Mouse (Mus musculus) lung, embryonic 14.5 days (tissue): Measurements from ENCODE around the gene Tmem209. TPM values are rescaled to one million over a fixed set of nuclear protein-coding genes. Genes with fewer than 3 reads are reported as not detected.
A peak's percentile ranks its signal among the peaks of the same experiment; 100 is the strongest.

Source experiments
- ATAC-seq: fragments of 200-750 bp; cut with Nextera tagmentation; 2 replicates; pipeline ENCODE4 v1.8.0; 2017; ENCODE audit warnings: mild to moderate bottlenecking, moderate TSS enrichment, moderate library complexity; ENCODE audit not compliant: insufficient read depth
- DNase-seq: peaks from one replicate; pipeline ENCODE4 v3.0.0-alpha.2; 2015
- H3K27ac ChIP-seq: fragments of 300-500 bp; sonication (generic); 2 replicates; pipeline ENCODE4 v1.5.1; 2014; ENCODE audit warnings: low read depth, mild to moderate bottlenecking, moderate library complexity
- H3K27me3 ChIP-seq: fragments of 300-500 bp; sonication (generic); 2 replicates; pipeline ENCODE4 v1.6.1; 2014; ENCODE audit warnings: low read length, control low read depth; ENCODE audit not compliant: insufficient read depth
- H3K36me3 ChIP-seq: fragments of 300-500 bp; sonication (generic); 2 replicates; pipeline ENCODE4 v1.6.1; 2014; ENCODE audit warnings: control low read depth; ENCODE audit not compliant: insufficient read depth
- H3K4me1 ChIP-seq: fragments of 300-500 bp; sonication (generic); 2 replicates; pipeline ENCODE4 v1.6.1; 2014; ENCODE audit warnings: antibody characterized with exemption, control low read depth; ENCODE audit not compliant: insufficient read depth
- H3K4me2 ChIP-seq: fragments of 300-500 bp; sonication (generic); 2 replicates; pipeline ENCODE4 v1.6.1; 2014; ENCODE audit warnings: mild to moderate bottlenecking
- H3K4me3 ChIP-seq: fragments of 300-500 bp; sonication (generic); 2 replicates; pipeline ENCODE4 v1.5.1; 2014; ENCODE audit warnings: low read depth, low read length
- H3K9ac ChIP-seq: fragments of 300-500 bp; sonication (generic); 2 replicates; pipeline ENCODE4 v1.6.1; 2014
- H3K9me3 ChIP-seq: fragments of 300-500 bp; sonication (generic); 2 replicates; pipeline ENCODE4 v1.6.1; 2016; ENCODE audit warnings: low read depth, low read length, control low read depth
- CTCF ChIP-seq: IDR thresholded peaks from 2 replicates; pipeline ENCODE4 v1.5.1; 2016; ENCODE audit warnings: antibody characterized with exemption, low read depth
- WGBS: fragments of 180-500 bp; shearing (Covaris S2); extraction: QIAGEN DNeasy Blood & Tissue Kit; methylation state at CpG from one replicate; pipeline ENCODE4 v1.1.7; 2014; 5-methylcytosine and 5-hydroxymethylcytosine counted together
- polyA plus RNA-seq: library from polyadenylated mRNA; unstranded; fragments of >200 nt; fragmentation: Nextera tagmentation; extraction: Ambion mirVana; gene quantifications from 2 replicates; pipeline ENCODE4 v1.2.1, GENCODE M21; 2014

The Tmem209 gene
- polyA plus RNA-seq, 1 experiment from 2014 or later: 43.5 TPM

DNA sequence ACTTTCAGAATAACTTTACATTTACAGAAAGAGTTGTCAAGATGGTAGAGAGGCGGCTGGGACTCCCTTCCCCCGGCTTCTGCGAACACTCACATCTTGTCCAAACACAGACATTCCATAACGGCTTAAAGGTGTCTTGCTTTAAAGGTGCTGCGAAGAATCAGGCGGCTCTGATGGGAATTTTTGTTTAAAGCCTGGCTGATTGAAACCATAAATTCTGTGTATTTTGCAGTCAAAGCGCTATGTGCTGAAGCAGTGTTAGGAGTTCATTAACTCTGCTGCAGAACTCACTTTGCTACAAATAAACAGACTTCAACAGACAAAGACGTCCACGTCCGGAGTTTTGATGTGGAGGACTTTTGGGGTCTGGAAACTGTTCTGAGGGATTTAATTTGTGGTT, 28.7 kb upstream of the Tmem209 start:
- 12% methylated on average over 10 of the region's 10 CpGs for WGBS
- peak overlapping the region; percentile 9; the same call in 1 of the 2 replicates for H3K27ac ChIP-seq
- H3K4me3 ChIP-seq: no peak overlapping the region
- H3K27me3 ChIP-seq: no peaks in the 10 kb centered on the region
- peaks cover 11% of the 10 kb centered on the region for H3K4me1 ChIP-seq
- ATAC-seq (no peak; the same call in 1 of the 2 replicates), DNase-seq (peak; percentile 55)
- H3K4me2 ChIP-seq: peak overlapping the region; percentile 27
- no peaks in the 10 kb centered on the region for H3K9me3 ChIP-seq
- no peak overlapping the region for H3K9ac ChIP-seq
- no peaks in the 10 kb centered on the region for H3K36me3 ChIP-seq
- no peak for TF ChIP-seq CTCF

DNA sequence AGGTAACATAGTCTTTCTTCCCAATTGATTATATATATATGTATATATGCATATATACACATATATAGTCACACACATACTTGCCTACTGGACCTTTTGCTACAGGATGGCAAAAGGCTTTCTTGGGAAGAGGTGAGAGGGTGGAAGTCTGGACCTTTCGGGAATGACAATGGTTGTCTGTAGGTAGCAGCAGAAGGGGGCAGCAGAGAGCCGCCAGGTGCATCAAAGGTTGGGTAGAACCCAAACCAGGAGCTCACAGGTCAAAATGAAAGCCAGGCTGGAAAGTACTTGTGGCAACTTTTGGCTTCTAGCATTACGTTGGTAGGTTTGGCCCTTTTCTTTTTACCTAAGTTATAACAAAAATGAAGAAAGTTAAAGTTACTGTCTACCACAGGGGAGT, 25.8 kb upstream of the Tmem209 start:
- no peaks in the 10 kb centered on the region for H3K36me3 ChIP-seq
- ATAC-seq: no peak
- no peak overlapping the region for H3K9ac ChIP-seq
- WGBS: 55% methylated on average over 3 of the region's 3 CpGs
- H3K27me3 ChIP-seq: no peaks in the 10 kb centered on the region
- H3K27ac ChIP-seq: no peak overlapping the region
- DNase-seq: peak; percentile 60
- peaks cover 8% of the 10 kb centered on the region for H3K4me1 ChIP-seq
- TF ChIP-seq CTCF: peak; percentile 68
- H3K4me3 ChIP-seq: no peak overlapping the region
- H3K9me3 ChIP-seq: no peaks in the 10 kb centered on the region
- no peak overlapping the region for H3K4me2 ChIP-seq

- H3K9ac ChIP-seq: no peak overlapping the region
- peaks cover 22% of the 10 kb centered on the region for H3K4me1 ChIP-seq
- no peak for TF ChIP-seq CTCF
- no peaks in the 10 kb centered on the region for H3K27me3 ChIP-seq
- ATAC-seq (peak; percentile 74), DNase-seq (peak; percentile 68)
- H3K4me3 ChIP-seq: no peak overlapping the region
- H3K36me3 ChIP-seq: no peaks in the 10 kb centered on the region
- WGBS: 19% methylated on average over 6 of the region's 6 CpGs
- no peaks in the 10 kb centered on the region for H3K9me3 ChIP-seq
- H3K4me2 ChIP-seq: no peak overlapping the region
- H3K27ac ChIP-seq: peak overlapping the region; percentile 55; the same call in 1 of the 2 replicates
Observed at GRCm38 (mm10) chr6:30528800-30529199, 19.2 kb upstream of the Tmem209 start.

GRCm38 (mm10) chr6:30526586-30527515, 17.3 kb upstream of the Tmem209 start:
- no peak overlapping the region for H3K4me3 ChIP-seq
- DNase-seq: peak; percentile 84
- H3K9ac ChIP-seq: peak overlapping the region; percentile 32
- TF ChIP-seq CTCF: no peak
- H3K27ac ChIP-seq: peak overlapping the region; percentile 94
- peak overlapping the region; percentile 37; the same call in 1 of the 2 replicates for H3K4me2 ChIP-seq
- H3K36me3 ChIP-seq: no peaks in the 10 kb centered on the region
- H3K4me1 ChIP-seq: peaks cover 22% of the 10 kb centered on the region
- no peaks in the 10 kb centered on the region for H3K27me3 ChIP-seq
- WGBS: 17% methylated on average over 19 of the region's 19 CpGs
- H3K9me3 ChIP-seq: no peaks in the 10 kb centered on the region
- ATAC-seq: peak; percentile 35

DNA sequence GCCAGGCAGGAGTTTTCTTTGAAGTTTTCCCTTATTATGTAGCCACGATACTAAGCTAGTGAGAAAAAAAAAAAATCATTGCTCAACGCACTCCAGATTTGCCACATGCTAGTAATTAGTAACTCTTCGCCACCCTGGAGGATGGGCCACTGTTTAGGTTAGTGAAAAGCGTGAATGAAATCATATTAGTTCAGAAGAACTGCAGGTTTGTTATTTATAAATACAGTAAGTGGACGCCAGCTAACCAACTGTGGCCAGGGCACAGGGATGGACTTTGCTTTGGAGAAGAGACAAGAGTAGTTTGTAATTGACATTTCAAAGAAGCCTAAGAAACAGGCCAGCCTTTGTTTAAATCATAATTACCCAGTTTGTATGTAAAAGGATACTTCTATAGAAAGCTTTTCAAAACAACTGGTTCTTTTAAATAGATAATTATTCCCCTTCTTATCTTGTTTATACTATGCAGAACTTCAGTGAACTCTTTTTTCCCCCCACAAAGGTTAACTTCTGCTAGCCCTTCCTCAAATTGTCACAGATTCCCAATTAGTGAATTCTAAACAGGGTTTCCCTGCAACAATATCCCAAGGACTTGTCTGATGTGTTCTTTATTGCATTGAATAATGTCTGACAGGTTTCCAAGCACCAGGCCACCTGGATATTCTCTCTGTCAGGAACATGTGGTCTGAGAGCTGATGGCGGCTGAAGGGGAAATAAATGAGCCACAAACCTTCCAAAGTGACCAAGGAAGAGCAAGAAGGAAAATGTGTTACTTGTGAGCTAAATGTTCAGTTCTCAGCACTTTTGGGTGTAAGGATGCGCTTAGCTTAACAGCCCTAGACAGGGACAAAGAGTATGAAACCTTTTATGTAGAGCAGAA, 16.1 kb upstream of the Tmem209 start:
- no peaks in the 10 kb centered on the region for H3K27me3 ChIP-seq
- no peak overlapping the region for H3K4me2 ChIP-seq
- H3K4me3 ChIP-seq: no peak overlapping the region
- no peaks in the 10 kb centered on the region for H3K9me3 ChIP-seq
- DNase-seq (no peak), ATAC-seq (no peak)
- no peaks in the 10 kb centered on the region for H3K36me3 ChIP-seq
- WGBS: 48% methylated on average over 7 of the region's 7 CpGs
- no peak overlapping the region for H3K9ac ChIP-seq
- H3K27ac ChIP-seq: peak overlapping the region; percentile 94
- no peak for TF ChIP-seq CTCF
- H3K4me1 ChIP-seq: peaks cover 22% of the 10 kb centered on the region

- Histone ChIP-seq H3K27me3 (no peaks in the 10 kb centered on the region), H3K4me2 (no peak overlapping the region), H3K4me3 (no peak overlapping the region), H3K4me1 (no peaks in the 10 kb centered on the region), H3K36me3 (no peaks in the 10 kb centered on the region), H3K9ac (no peak overlapping the region), H3K9me3 (no peaks in the 10 kb centered on the region), H3K27ac (no peak overlapping the region)
- ATAC-seq: no peak
- TF ChIP-seq CTCF: no peak; the same call in 1 of the 2 replicates
- no peak for DNase-seq
- WGBS: 54% methylated on average over 11 of the region's 11 CpGs
Observed at GRCm38 (mm10) chr6:30520400-30520799, 10.8 kb upstream of the Tmem209 start.
